Mouse (Mus musculus) limb, embryonic 15.5 days (tissue): ENCODE results near the gene 1110065P20Rik. TPM values are rescaled to one million over a fixed set of nuclear protein-coding genes. Genes with fewer than 3 reads are reported as not detected.

Experiments used
- ATAC-seq: fragments of 200-750 bp; cut with Nextera tagmentation; 2 replicates; pipeline ENCODE4 v1.8.0; 2017; ENCODE audit warnings: low read depth, moderate TSS enrichment; ENCODE audit not compliant: insufficient number of reproducible peaks, low FRiP score, low TSS enrichment
- H3K27ac ChIP-seq: fragments of 300-500 bp; sonication (generic); 2 replicates; pipeline ENCODE4 v1.5.1; 2015; ENCODE audit warnings: moderate library complexity, mild to moderate bottlenecking, inconsistent platforms
- H3K27me3 ChIP-seq: fragments of 300-500 bp; sonication (generic); 2 replicates; pipeline ENCODE4 v1.6.1; 2015; ENCODE audit warnings: inconsistent platforms
- H3K36me3 ChIP-seq: fragments of 300-500 bp; sonication (generic); 2 replicates; pipeline ENCODE4 v1.6.1; 2015; ENCODE audit warnings: inconsistent platforms
- H3K4me1 ChIP-seq: fragments of 300-500 bp; sonication (generic); 2 replicates; pipeline ENCODE4 v1.6.1; 2015; ENCODE audit warnings: inconsistent platforms
- H3K4me2 ChIP-seq: fragments of 300-500 bp; sonication (generic); 2 replicates; pipeline ENCODE4 v1.6.1; 2015; ENCODE audit warnings: mild to moderate bottlenecking, inconsistent platforms
- H3K4me3 ChIP-seq: fragments of 300-500 bp; sonication (generic); 2 replicates; pipeline ENCODE4 v1.5.1; 2015; ENCODE audit warnings: mild to moderate bottlenecking, inconsistent platforms
- H3K9ac ChIP-seq: fragments of 300-500 bp; sonication (generic); 2 replicates; pipeline ENCODE4 v1.6.1; 2015; ENCODE audit warnings: inconsistent platforms
- H3K9me3 ChIP-seq: fragments of 300-500 bp; sonication (generic); 2 replicates; pipeline ENCODE4 v1.6.1; 2016; ENCODE audit warnings: inconsistent platforms
- WGBS: fragments of 180-500 bp; shearing (Covaris S2); methylation state at CpG from one replicate; pipeline ENCODE4 v1.1.7; 2015; 5-methylcytosine and 5-hydroxymethylcytosine counted together
- polyA plus RNA-seq: library from polyadenylated mRNA; unstranded; fragments of >200 nt; fragmentation: Nextera tagmentation; extraction: Ambion mirVana; gene quantifications from 2 replicates; pipeline ENCODE4 v1.2.1, GENCODE M21; 2015

The 1110065P20Rik gene
- polyA plus RNA-seq, 1 experiment from 2014 or later, result 55.7 TPM

DNA sequence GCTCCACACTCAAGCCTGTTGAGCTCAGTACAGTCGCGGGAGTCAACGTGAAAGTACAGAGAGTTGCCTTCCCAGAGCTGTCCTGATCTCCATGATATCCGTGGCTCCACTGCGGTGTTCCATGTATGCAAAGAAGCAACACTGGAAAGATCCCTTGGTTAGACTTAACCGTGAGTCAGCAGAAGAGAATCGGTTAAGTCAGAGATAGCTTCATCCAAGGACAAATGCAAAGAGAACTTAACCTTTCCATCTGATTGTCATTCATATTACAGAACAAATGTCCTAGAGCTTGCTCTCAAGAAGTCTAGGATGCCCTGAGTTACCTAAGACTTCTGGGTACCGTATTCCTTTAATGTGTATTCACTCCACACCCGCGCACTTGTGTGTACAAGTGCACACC lies 18.2 kb downstream of the 1110065P20Rik start:
- H3K27ac ChIP-seq, result no peak overlapping the region
- 95% methylated on average over 10 of the region's 10 CpGs for WGBS
- no peak overlapping the region for H3K4me3 ChIP-seq
- peaks cover 55% of the 10 kb centered on the region for H3K36me3 ChIP-seq
- H3K27me3 ChIP-seq, result no peaks in the 10 kb centered on the region
- no peak overlapping the region for H3K9ac ChIP-seq
- no peaks in the 10 kb centered on the region for H3K4me1 ChIP-seq
- H3K9me3 ChIP-seq, result no peaks in the 10 kb centered on the region
- H3K4me2 ChIP-seq, result no peak overlapping the region
- ATAC-seq, result no peak

DNA sequence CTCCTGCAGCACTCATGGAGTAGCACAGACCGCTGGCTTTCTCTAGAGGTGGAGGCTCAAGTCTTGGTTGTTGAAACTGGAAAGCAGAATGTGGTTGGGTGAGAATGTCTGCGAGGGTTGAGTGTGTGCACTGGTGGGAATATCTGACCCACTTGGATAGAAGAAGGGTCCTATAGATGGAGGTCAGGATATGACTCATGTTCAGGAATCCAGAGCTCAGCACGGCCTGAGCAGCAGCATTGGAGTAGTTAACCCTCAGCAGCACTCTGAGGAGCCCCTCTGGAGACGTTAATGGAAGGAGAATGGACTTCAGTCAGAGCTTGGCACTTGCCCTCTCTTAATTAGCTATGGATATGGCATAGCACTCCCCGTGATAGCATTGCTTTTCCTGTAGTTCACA lies 21.3 kb downstream of the 1110065P20Rik start:
- Histone ChIP-seq H3K27ac (no peak overlapping the region), H3K36me3 (peaks cover 59% of the 10 kb centered on the region), H3K4me2 (no peak overlapping the region), H3K4me1 (no peaks in the 10 kb centered on the region), H3K9ac (no peak overlapping the region), H3K27me3 (no peaks in the 10 kb centered on the region), H3K9me3 (no peaks in the 10 kb centered on the region), H3K4me3 (no peak overlapping the region)
- no peak for ATAC-seq
- 79% methylated on average over 5 of the region's 5 CpGs for WGBS

DNA sequence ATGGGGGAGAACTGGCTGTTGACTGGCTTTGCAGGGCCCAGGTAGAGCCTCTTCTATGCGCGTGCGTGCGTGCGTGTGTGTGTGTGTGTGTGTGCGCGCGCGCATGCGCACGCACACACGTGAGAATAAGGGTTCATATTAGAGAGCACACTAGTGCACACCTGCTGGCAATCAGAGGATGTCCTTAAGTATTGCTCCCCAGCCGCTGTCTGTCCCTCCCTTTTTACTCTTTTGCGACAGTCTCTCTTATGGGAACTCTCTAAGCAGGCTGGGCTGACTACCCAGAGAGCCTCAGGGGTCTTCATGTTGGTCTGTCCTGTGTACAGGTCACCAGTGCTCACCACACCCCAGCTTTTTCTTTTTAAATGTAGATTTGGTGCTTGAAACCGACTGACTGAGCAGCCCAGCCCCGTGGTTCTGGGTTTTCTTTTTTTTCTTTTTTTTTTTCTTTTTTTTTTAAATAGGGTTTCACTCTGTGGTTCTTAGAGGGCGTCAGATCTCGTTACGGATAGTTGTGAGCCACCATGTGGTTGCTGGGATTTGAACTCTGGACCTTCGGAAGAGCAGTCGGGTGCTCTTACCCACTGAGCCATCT lies 25.5 kb downstream of the 1110065P20Rik start:
- peaks cover 74% of the 10 kb centered on the region for H3K36me3 ChIP-seq
- no peak overlapping the region for H3K4me2 ChIP-seq
- no peak for ATAC-seq
- H3K4me3 ChIP-seq, result no peak overlapping the region
- H3K27ac ChIP-seq, result no peak overlapping the region
- no peaks in the 10 kb centered on the region for H3K27me3 ChIP-seq
- 92% methylated on average over 21 of the region's 21 CpGs for WGBS
- H3K9ac ChIP-seq, result no peak overlapping the region
- H3K9me3 ChIP-seq, result no peaks in the 10 kb centered on the region
- H3K4me1 ChIP-seq, result no peaks in the 10 kb centered on the region

DNA sequence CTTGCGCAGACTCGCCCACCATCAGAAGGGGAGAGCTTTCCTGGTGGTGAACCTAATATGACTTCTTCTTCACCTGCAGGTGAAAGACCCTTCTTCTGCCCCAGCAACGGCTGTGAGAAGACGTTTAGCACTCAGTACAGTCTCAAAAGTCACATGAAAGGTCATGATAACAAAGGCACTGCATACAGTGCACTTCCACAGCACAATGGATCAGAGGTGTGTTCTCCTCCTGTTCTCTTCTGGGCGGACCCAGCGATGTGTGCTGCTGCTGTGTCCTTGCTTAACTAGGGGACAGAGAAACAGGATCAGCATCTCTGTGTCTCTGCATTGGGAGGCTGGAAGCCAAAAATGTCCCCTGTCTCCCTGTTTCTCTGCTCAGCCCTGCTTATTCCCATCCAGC lies 26.0 kb downstream of the 1110065P20Rik start:
- H3K27ac ChIP-seq, result no peak overlapping the region
- no peak for ATAC-seq
- WGBS, result 93% methylated on average over 6 of the region's 6 CpGs

DNA sequence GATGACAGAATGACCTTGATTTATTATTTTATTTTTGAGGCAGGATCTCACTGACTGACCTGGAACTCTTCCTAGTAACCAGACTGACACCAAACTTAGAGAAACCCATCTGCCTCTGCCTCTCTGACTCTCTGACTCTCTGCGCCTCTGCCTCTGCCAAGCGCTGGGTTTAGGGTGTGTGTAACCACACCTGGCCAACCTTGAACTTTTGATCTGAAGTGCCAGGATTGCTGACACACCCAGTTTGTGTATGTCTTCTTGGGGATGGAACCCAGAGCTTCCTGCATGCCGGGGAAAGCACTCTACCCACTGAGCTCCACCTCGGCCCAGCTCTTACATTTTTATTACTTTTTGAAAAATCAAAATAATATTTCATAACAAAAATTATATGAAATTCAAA lies 32.2 kb downstream of the 1110065P20Rik start:
- no peak overlapping the region for H3K9ac ChIP-seq
- H3K36me3 ChIP-seq, result peaks cover 42% of the 10 kb centered on the region
- peaks cover 6% of the 10 kb centered on the region for H3K4me1 ChIP-seq
- no peaks in the 10 kb centered on the region for H3K9me3 ChIP-seq
- H3K27ac ChIP-seq, result no peak overlapping the region
- H3K27me3 ChIP-seq, result no peaks in the 10 kb centered on the region
- no peak overlapping the region for H3K4me3 ChIP-seq
- WGBS, result 89% methylated on average over 4 of the region's 4 CpGs
- no peak overlapping the region for H3K4me2 ChIP-seq
- ATAC-seq, result no peak

More for the DNA sequence above, 26.0 kb downstream of the 1110065P20Rik start:
- Histone ChIP-seq H3K27me3 (no peaks in the 10 kb centered on the region), H3K4me3 (no peak overlapping the region), H3K36me3 (peaks cover 74% of the 10 kb centered on the region), H3K9me3 (no peaks in the 10 kb centered on the region), H3K9ac (no peak overlapping the region), H3K4me1 (no peaks in the 10 kb centered on the region), H3K4me2 (no peak overlapping the region)

DNA sequence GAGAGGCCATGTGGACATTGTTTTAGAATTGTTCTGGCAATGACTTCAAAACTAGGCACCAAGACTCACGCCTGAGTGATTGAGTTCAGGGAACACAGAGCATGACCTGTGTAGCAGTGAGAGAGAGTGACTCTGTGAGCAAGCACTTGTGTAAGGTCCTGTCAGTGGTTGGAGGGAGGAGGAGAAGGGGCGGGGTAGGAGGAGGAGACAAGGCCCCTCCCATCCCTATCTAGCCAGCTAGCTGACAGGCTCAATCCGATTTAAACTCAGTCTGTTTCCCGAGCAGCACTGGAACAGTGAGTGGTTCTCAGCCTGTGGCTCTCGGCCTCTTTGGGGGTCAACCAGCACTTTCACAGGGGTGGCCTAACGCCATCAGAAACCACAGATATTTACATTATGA lies 33.2 kb downstream of the 1110065P20Rik start:
- Histone ChIP-seq H3K27me3 (no peaks in the 10 kb centered on the region), H3K9me3 (no peaks in the 10 kb centered on the region), H3K27ac (no peak overlapping the region), H3K4me3 (no peak overlapping the region), H3K36me3 (peaks cover 38% of the 10 kb centered on the region), H3K4me1 (peaks cover 6% of the 10 kb centered on the region), H3K4me2 (no peak overlapping the region), H3K9ac (no peak overlapping the region)
- ATAC-seq, result no peak
- WGBS, result 33% methylated on average over 6 of the region's 6 CpGs

DNA sequence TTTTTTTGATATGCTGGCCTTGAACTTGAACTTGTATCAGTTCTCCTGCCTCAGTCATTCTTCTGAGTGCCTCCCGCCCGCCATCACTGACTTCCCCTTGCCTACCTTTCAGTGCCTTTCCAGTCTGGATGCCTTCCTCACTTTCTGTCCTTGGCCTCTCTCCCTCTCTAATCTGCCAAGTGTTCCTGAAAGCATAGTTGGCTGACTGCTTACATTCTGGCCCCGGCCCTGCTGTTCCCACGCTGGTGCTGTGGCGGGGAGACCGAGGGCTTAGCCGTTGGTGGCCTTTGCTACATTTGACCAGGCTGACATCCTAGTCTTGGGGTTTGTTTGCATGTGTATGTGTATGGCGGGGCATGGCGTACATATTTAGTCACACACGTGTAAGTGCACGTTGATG lies 35.1 kb downstream of the 1110065P20Rik start:
- WGBS, result 93% methylated on average over 11 of the region's 11 CpGs
- Histone ChIP-seq H3K9ac (no peak overlapping the region), H3K4me1 (peaks cover 6% of the 10 kb centered on the region), H3K27me3 (no peaks in the 10 kb centered on the region), H3K36me3 (peaks cover 35% of the 10 kb centered on the region), H3K4me2 (no peak overlapping the region), H3K9me3 (no peaks in the 10 kb centered on the region), H3K27ac (no peak overlapping the region), H3K4me3 (no peak overlapping the region)
- no peak for ATAC-seq

DNA sequence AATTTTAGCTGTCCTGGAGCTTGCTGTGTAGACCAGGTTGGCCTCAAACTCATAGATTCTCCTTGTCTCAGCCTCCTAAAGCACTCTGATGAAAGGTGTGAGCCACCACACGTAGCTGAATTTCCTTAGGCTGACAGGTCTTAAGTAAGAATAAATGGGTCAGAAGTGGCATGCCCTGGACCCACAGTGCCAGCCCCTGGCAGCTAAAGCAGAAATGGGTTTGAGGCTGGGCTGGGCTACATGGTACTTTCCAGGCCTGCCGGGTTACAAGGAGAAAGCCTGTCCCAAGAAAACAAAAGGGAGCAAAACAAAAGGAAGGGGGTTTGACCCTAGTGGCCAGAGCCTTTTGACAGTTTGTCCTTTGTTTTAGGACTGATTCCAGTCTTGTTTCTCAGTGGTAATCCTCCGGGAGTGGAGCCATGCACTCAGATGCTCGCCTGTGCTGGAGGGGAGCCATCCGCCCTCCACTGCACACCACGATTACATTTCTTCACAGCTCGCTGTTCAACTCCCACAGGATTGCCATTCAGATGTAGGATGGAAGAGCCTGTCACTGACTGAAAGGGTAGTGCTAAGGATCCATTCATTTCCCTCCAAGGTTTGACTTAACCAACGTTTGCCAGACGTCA lies 39.5 kb downstream of the 1110065P20Rik start:
- Histone ChIP-seq H3K9ac (no peak overlapping the region), H3K36me3 (peaks cover 45% of the 10 kb centered on the region), H3K4me3 (no peak overlapping the region), H3K27ac (no peak overlapping the region), H3K4me1 (no peaks in the 10 kb centered on the region), H3K9me3 (no peaks in the 10 kb centered on the region), H3K27me3 (no peaks in the 10 kb centered on the region), H3K4me2 (no peak overlapping the region)
- 78% methylated on average over 9 of the region's 9 CpGs for WGBS
- ATAC-seq, result no peak

DNA sequence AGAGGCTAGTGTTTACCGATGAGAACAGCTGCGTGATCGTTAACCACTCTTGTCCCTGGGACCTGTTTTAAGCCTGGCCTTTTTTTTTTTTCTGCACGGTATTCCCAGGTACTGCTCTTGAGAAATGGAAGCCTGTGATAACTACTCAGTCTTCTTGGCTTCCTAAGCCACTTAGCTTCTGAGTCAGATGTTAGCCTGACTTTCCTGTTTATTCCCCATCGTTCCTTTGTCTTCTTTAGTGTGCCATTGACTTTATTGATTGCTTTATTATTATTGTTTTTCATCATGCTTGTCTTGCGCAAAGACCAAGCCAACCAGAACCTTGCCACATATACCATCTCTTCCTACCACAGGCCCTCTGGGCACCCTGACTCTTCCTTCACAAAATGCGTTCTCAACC lies 40.9 kb downstream of the 1110065P20Rik start:
- no peaks in the 10 kb centered on the region for H3K4me1 ChIP-seq
- no peak for ATAC-seq
- H3K9me3 ChIP-seq, result no peaks in the 10 kb centered on the region
- H3K36me3 ChIP-seq, result peaks cover 55% of the 10 kb centered on the region
- no peak overlapping the region for H3K4me2 ChIP-seq
- 88% methylated on average over 7 of the region's 7 CpGs for WGBS
- no peak overlapping the region for H3K9ac ChIP-seq
- no peaks in the 10 kb centered on the region for H3K27me3 ChIP-seq
- H3K4me3 ChIP-seq, result no peak overlapping the region
- no peak overlapping the region for H3K27ac ChIP-seq

DNA sequence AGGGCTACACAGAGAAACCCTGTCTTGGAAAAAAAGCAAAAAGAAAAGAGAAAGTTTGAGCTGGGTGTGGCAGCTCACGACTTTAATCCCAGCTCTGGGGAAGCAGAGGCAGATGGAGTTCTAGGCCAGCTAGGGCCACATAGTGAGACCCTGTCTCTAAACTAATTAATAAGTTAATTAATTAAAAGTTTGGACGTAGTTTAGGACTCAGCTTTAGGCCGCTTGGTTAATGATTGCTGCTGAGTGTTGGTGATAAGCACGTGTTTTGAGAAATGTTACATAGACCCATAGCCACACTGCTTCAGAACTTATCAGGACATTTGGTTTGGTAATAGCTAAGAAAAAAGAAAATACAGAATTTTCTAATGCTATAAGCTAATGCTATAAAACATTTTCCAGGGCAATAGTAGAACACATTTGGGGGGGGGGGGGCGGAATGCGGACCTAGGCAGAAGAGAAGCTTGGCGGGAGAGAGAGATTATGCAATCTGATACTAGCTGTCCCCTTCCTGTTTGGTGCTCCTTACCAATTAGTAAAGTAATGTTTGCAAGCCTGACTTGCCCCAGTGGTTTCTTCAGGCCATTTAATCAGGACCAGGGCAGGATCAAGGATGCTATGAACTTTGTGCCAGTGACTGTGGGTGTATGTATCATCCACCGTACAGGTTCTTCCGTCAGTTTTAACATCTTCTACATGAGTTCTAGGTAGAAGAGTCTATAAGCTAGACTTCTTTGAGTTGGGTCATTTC lies 41.7 kb downstream of the 1110065P20Rik start:
- no peak for ATAC-seq
- H3K36me3 ChIP-seq, result peaks cover 63% of the 10 kb centered on the region
- no peaks in the 10 kb centered on the region for H3K4me1 ChIP-seq
- H3K27ac ChIP-seq, result no peak overlapping the region
- H3K4me2 ChIP-seq, result no peak overlapping the region
- H3K27me3 ChIP-seq, result no peaks in the 10 kb centered on the region
- WGBS, result 84% methylated on average over 9 of the region's 9 CpGs
- no peaks in the 10 kb centered on the region for H3K9me3 ChIP-seq
- H3K4me3 ChIP-seq, result no peak overlapping the region
- no peak overlapping the region for H3K9ac ChIP-seq

DNA sequence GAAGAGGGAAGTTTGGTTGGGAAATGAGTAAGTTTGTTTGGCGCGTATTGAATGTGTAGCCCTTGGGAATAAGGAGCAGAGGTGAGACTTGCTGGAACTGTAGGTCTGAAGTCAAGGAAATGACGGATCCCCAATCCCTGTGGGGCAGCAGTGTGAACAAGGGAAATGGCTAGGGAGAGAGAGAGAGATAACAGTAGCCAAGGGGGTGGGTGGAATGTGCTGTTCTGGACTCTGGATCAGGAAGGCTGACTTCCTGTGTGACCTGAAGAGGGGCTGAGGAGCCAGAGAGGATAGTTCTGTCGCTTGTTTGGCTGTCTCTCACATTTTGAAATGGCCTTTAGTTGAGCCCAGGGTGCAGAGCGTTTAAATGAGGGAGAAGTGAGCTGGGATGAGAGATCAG lies 42.5 kb downstream of the 1110065P20Rik start:
- Histone ChIP-seq H3K27me3 (no peaks in the 10 kb centered on the region), H3K4me1 (peaks cover 3% of the 10 kb centered on the region), H3K9ac (no peak overlapping the region), H3K27ac (no peak overlapping the region), H3K4me2 (no peak overlapping the region), H3K9me3 (no peaks in the 10 kb centered on the region), H3K36me3 (peaks cover 61% of the 10 kb centered on the region), H3K4me3 (no peak overlapping the region)
- 81% methylated on average over 5 of the region's 5 CpGs for WGBS
- no peak for ATAC-seq

DNA sequence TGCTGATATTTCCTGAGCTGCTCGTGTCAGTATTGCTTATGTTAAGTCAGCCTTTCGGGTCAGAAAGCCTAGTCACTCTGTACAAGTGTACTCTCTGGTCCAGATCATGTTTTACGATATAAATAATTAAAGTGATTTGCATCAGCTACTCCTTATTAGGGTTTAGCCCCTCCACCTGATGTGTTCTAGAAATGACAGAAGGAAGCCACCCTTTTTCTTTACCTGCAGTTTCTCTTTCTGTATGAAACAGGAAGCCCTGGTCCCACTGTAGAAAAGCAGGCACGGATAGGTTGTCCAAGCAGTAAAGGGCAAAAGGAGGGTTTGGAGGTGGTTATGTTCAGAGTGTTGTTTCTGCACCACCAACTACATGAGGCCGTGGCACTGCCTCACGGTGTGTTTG lies 47.6 kb downstream of the 1110065P20Rik start:
- no peaks in the 10 kb centered on the region for H3K9me3 ChIP-seq
- no peak overlapping the region for H3K27ac ChIP-seq
- peak overlapping the region; percentile 93 for H3K4me3 ChIP-seq
- peak overlapping the region; percentile 97; the same call in 1 of the 2 replicates for H3K9ac ChIP-seq
- H3K4me2 ChIP-seq, result peak overlapping the region; percentile 86
- peaks cover 58% of the 10 kb centered on the region for H3K36me3 ChIP-seq
- H3K4me1 ChIP-seq, result peaks cover 10% of the 10 kb centered on the region
- ATAC-seq, result no peak
- 75% methylated on average over 6 of the region's 6 CpGs for WGBS
- H3K27me3 ChIP-seq, result no peaks in the 10 kb centered on the region
